Mouse (Mus musculus) embryonic stem cell, embryonic (primary cell): ENCODE results near the gene Pop5.

Source experiments
- CTCF ChIA-PET, 4 experiments: fragments of 300-600 bp in 2 of 4; fragments of 350-600 bp in 2 of 4; sonication (Branson Sonifier 250); formaldehyde crosslinking; loops; one replicate each; lab custom pipeline; 2022; ENCODE audit warnings: inconsistent platforms in 2 of 4; lab: Charles Lee
- POLR2A ChIA-PET, 4 experiments: fragments of 300-600 bp in 2 of 4; fragments of 350-600 bp in 2 of 4; sonication (Branson Sonifier 250); formaldehyde crosslinking; loops; one replicate each; lab custom pipeline; 2022; ENCODE audit warnings: antibody characterized with exemption in 4 of 4, inconsistent platforms in 1 of 4; lab: Charles Lee

The Pop5 gene

DNA sequence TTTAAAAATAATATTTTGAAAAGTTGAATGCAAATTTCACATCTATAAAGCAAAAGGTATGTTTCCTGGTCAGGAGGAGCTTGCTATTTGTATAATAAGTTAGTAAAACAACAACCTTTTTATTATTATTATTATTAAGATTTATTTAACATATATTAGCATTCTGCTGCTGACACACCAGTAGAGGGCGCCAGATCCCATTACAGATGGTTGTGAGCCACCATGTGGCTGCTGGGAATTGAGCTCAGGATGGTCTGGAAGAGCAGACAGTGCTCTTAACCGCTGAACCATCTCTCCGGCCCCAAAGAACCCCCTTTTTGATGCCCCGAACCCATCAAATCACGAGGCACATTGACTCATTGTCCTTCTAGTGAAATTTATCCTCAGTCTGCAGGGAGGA lies 28.4 kb upstream of the Pop5 start:
- ChIA-PET POLR2A (interaction anchor here in 3 of 4 experiments (0.6 to 7.7 kb wide), 29 partner anchors 9 to 284 kb away, joined by 3 to 70 read pairs (median 5); partner anchors contain the start of genes Cabp1 (in 3 of the 3), Rnf10 (in 2 of the 3) and Pop5 (in 1 of the 3)), CTCF (interaction anchor here (0.6 to 4.0 kb wide), 11 partner anchors 9 to 414 kb away, joined by 3 to 23 read pairs (median 6); partner anchors contain the start of gene Cabp1 (in 2 of the 4))

DNA sequence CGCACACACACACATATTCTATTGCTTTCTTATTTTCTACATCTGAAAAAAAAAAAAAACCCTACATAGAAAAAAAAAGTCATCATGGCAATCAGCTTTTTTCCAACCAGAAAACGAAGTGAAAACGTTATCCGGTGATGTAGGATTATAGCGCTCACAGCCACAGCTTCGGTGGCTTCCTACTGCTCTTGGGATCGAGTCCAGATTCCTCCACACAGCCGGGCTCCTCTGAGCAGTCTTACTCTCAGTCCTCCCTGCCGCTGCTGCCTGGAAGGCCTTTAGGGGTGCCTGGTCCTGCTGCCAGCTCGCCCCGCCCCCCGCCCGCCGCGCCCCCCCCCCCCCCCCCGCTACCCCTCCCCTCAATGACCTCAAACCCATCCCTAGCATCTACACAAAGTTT lies 27.7 kb upstream of the Pop5 start:
- ChIA-PET POLR2A (interaction anchor here (0.6 to 7.7 kb wide), 52 partner anchors 10 to 283 kb away, joined by 3 to 70 read pairs (median 5); partner anchors contain the start of genes Cabp1 (in 4 of the 4), Pop5 (in 2 of the 4), Rnf10 (in 2 of the 4) and Dynll1 (in 1 of the 4)), CTCF (interaction anchor here (0.5 to 4.0 kb wide), 32 partner anchors 9 to 1770 kb away, joined by 3 to 23 read pairs (median 4); partner anchors contain the start of genes Cabp1 (in 2 of the 4) and Tmem119 (in 1 of the 4))

GRCm38 (mm10) chr5:115208601-115209000 lies 27.0 kb upstream of the Pop5 start:
- ChIA-PET CTCF (interaction anchor here (0.5 to 4.0 kb wide), 19 partner anchors 8 to 730 kb away, joined by 3 to 23 read pairs (median 4); partner anchors contain the start of gene Cabp1 (in 2 of the 4)), POLR2A (interaction anchor here (0.6 to 7.7 kb wide), 50 partner anchors 10 to 1230 kb away, joined by 3 to 70 read pairs (median 4); partner anchors contain the start of genes Cabp1 (in 3 of the 4), Pop5 (in 2 of the 4), Dynll1 (in 1 of the 4) and Mlec (in 1 of the 4))

DNA sequence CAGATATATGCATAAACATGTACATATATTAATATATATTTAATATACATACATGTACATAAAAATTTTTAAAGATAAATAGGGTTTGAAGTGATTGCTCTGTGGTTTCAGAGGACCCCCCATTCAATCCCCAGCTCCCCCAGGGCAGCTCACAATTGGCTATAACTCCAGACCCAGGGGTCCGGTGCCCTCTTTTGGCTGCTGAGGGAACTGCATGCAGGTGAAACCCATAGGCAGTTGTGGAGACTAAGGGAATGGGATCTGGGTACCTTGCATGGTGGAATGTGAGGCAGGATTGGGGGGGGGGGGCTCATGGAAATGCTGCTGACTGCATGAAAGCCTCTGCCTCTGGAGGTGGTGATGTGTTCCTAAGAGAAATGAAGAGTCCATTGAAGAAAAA lies 25.3 kb upstream of the Pop5 start:
- CTCF ChIA-PET = interaction anchor here (0.5 to 4.0 kb wide), 54 partner anchors 9 to 1904 kb away, joined by 3 to 23 read pairs (median 4); partner anchors contain the start of genes Cabp1 (in 3 of the 4), Pop5 (in 2 of the 4) and Hnf1a (in 1 of the 4)
- POLR2A ChIA-PET = interaction anchor here (0.5 to 3.1 kb wide), 22 partner anchors 10 to 1898 kb away, joined by 3 to 15 read pairs (median 4); partner anchors contain the start of gene Rnf10 (in 1 of the 4)

- ChIA-PET POLR2A (interaction anchor here (0.6 to 2.8 kb wide), 13 partner anchors 9 to 234 kb away, joined by 3 to 16 read pairs (median 5); partner anchors contain the start of genes Cabp1 (in 1 of the 4) and Pop5 (in 1 of the 4)), CTCF (interaction anchor here in 2 of 4 experiments (0.7 to 2.0 kb wide), 4 partner anchors 9 to 31 kb away, joined by 3 to 5 read pairs (median 4); no protein-coding TSS in a partner anchor)
These were observed 23.2 kb upstream of the Pop5 start for GRCm38 (mm10) chr5:115212451-115212850.

GRCm38 (mm10) chr5:115212861-115213260 lies 22.8 kb upstream of the Pop5 start:
- POLR2A ChIA-PET = interaction anchor here (0.6 to 2.8 kb wide), 17 partner anchors 8 to 311 kb away, joined by 3 to 16 read pairs (median 4); partner anchors contain the start of genes Cabp1 (in 1 of the 4) and Pop5 (in 1 of the 4)
- CTCF ChIA-PET = interaction anchor here (0.5 to 2.0 kb wide), 10 partner anchors 9 to 1160 kb away, joined by 3 to 5 read pairs (median 3); no protein-coding TSS in a partner anchor

GRCm38 (mm10) chr5:115214864-115215263 lies 20.8 kb upstream of the Pop5 start:
- CTCF ChIA-PET = interaction anchor here in 2 of 4 experiments (0.7 to 1.4 kb wide), 4 partner anchors 20 to 236 kb away, joined by 3 to 9 read pairs (median 6); partner anchors contain the start of genes Cabp1 (in 1 of the 2) and Pop5 (in 1 of the 2)
- POLR2A ChIA-PET = interaction anchor here (0.5 to 1.7 kb wide), 8 partner anchors 10 to 216 kb away, joined by 3 to 5 read pairs (median 4); partner anchors contain the start of gene Pop5 (in 1 of the 4)

DNA sequence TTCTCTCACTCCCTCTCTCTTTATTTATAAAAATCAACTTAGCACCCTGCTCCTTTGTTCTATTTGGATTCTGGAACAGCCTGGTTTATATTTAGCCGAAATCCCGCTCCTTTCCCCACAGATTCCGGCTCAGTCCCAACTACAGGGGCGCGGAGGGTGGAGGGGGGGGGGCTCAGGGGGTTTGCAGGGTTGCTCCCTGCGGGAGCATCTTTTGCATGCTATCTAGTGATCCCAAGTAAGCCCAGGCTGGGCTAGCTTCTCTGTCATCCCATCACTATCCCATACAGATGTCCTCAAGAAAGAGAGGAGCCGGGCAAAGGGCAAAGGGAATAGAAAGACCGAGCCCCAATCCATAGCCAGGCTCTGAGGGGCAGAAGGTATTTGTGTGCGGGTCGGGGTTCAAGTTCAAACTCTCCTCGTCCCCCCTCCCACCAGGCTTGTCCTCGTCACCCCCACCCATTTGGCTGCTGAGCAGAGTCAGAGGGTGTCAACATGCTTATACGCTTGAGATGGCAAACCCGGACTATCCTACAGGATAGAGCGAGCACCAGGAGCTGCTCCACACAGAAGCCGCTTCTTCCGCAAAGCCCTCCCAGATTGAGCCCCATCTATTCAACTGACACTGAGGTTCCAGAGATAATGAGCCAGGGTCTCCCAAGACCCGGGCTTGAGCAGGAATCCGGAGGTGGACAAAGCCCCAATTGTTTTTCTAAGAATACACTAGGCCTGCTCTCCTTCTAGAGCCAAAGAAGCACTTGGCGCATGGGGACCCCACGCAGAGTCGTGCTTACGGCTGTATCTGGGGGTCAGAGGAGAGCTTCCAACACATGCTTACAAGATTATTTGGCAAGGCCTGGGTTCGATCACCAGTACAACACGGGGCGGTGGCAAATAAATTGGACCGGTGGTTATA lies 20.1 kb upstream of the Pop5 start:
- CTCF ChIA-PET = interaction anchor here in 2 of 4 experiments (0.7 to 1.4 kb wide), 4 partner anchors 20 to 237 kb away, joined by 3 to 9 read pairs (median 6); partner anchors contain the start of genes Cabp1 (in 1 of the 2) and Pop5 (in 1 of the 2)
- POLR2A ChIA-PET = interaction anchor here (0.6 to 1.7 kb wide), 14 partner anchors 11 to 274 kb away, joined by 3 to 5 read pairs (median 3); partner anchors contain the start of genes Mlec (in 1 of the 4) and Pop5 (in 1 of the 4)

DNA sequence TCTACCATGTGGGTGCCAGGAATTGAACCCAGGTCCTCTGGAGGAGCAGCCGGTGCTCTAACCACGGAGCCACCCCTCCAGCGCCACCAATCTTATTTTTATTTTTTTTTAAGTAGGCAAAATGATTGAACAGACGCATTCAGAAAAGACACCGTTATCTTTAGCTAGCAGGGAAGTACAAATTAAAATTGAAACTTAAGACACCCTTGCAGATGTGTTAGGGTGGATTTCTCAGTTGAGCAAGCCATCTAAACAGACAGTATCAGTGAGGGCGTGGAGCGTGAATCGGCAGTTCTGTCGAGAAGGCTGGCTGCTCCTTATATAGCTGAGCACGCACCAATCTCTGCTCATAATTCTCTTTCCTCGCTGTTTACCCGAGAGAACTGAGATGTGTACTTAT lies 17.6 kb upstream of the Pop5 start:
- ChIA-PET CTCF (interaction anchor here in 2 of 4 experiments (0.6 to 1.8 kb wide), 2 partner anchors 18 to 31 kb away, joined by 3 to 4 read pairs; partner anchors contain the start of gene Pop5 (in 1 of the 2)), POLR2A (interaction anchor here in 2 of 4 experiments (0.7 to 1.7 kb wide), 9 partner anchors 9 to 38 kb away, joined by 3 to 7 read pairs (median 4); no protein-coding TSS in a partner anchor)

DNA sequence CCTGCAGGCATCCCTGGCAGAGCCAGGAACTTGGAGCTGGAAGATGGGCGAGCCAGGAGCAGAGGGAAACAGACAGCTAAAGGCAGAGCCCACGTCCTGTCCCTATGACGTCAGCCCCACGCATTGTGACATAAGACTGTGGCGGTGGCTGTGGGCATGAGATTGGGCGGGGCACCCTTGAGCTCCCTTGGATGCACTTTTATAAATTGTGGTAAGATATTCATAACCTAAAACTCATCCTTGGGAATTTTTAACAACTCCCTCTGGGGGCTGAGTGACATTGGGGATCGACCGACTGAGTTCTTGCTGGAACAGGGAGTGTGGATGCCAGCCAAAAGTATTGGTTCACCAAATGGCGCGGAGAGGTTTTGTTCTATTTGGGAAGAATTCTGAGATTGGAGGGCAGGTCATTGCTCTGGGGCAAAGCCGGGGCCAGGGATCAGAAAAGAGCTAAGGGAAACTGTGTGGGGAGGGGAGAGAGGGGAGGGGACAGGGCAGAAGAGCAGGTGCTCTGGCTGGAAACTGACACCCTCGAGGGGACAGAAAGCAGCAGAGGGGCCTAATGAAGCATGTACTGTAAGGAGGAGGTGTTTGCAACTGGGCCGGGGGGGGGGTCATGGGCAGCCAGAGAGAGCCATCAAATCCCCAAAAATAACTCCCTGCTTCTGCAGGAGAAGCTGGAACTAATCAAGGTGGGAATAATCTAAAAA lies 14.6 kb upstream of the Pop5 start:
- ChIA-PET CTCF (interaction anchor here in 3 of 4 experiments (0.5 to 1.4 kb wide), 11 partner anchors 9 to 1923 kb away, joined by 3 to 6 read pairs (median 4); no protein-coding TSS in a partner anchor), POLR2A (interaction anchor here in 3 of 4 experiments (0.6 to 2.0 kb wide), 13 partner anchors 9 to 317 kb away, joined by 3 to 6 read pairs (median 3); partner anchors contain the start of genes Acads (in 1 of the 3) and Mlec (in 1 of the 3))

GRCm38 (mm10) chr5:115222485-115222884 lies 13.2 kb upstream of the Pop5 start:
- ChIA-PET CTCF (interaction anchor here in 2 of 4 experiments (0.7 to 1.4 kb wide), 3 partner anchors 10 to 57 kb away, joined by 3 to 12 read pairs (median 4); no protein-coding TSS in a partner anchor), POLR2A (interaction anchor here in 2 of 4 experiments (1.1 to 2.0 kb wide), 4 partner anchors 14 to 35 kb away, joined by 3 to 6 read pairs (median 5); no protein-coding TSS in a partner anchor)

DNA sequence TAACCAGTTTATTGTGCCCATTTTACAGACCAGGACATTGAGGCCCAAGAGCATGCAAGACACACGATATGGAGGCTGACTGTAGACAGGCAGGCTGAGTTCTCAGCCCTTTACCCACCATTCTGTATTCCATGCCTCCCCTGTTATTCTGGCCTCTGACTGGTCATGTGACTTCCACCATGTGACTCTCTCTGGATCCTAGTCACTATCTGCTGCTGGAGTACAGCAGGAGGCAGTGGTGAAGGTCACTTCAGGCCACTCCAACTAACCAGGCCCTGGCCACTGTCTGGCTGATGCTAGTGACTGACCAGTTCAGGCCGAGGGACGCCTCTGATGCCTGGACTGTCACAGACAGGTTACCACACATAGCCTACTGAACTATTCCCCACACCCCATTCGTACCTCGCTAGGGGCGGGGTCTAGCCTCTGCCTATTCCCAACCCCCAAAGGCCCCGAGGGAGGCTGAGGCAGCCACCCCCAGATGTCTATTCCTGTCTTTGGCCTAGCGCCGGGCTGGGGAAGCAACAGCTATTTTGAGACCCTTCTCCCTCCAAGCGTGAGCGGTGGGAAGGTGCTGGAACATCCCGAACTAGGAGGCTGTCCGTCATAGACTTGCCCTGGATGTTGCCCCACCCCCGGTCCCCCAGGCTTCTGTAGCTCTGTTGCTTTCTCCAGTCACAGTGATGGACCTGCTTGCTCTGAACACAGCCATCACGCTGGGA lies 4.6 kb upstream of the Pop5 start:
- ChIA-PET POLR2A (interaction anchor here in 3 of 4 experiments (0.5 to 4.4 kb wide), 54 partner anchors 10 to 604 kb away, joined by 3 to 35 read pairs (median 5); partner anchors contain the start of genes Cabp1 (in 2 of the 3), Mlec (in 2 of the 3), Rnf10 (in 2 of the 3) and Coq5 (in 1 of the 3)), CTCF (interaction anchor here in 3 of 4 experiments (0.6 to 3.2 kb wide), 18 partner anchors 10 to 251 kb away, joined by 3 to 16 read pairs (median 3); no protein-coding TSS in a partner anchor)

- POLR2A ChIA-PET = interaction anchor here in 3 of 4 experiments (0.5 to 4.4 kb wide), 61 partner anchors 9 to 605 kb away, joined by 3 to 35 read pairs (median 4); partner anchors contain the start of genes Mlec (in 2 of the 3), Rnf10 (in 2 of the 3), Cabp1 (in 1 of the 3) and Coq5 (in 1 of the 3)
These were observed 4.0 kb upstream of the Pop5 start for GRCm38 (mm10) chr5:115231552-115232120.

DNA sequence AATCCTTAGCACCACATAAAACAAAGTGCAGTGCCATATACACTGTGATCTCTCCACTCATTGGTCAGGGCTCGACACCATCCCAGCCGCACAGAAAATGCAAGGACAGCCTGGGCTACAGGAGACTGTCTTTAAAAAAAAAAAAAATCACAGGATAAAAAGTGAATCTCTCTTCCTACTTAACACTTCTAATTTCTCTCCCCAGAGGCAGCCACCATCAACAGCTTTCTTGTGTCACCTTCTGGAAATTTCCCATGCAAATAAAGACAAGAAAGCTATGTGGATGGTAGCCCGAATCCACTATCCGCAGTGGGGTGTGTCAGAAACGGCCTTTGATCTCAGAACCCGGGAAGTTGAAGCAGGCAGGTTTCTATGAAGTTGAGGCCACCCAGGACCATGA lies 3.1 kb upstream of the Pop5 start:
- ChIA-PET POLR2A (interaction anchor here in 3 of 4 experiments (0.6 to 4.4 kb wide), 56 partner anchors 8 to 442 kb away, joined by 3 to 35 read pairs (median 4); partner anchors contain the start of genes Cabp1 (in 2 of the 3), Dynll1 (in 1 of the 3), Hnf1a (in 1 of the 3) and Mlec (in 1 of the 3)), CTCF (interaction anchor here (0.5 to 3.2 kb wide), 24 partner anchors 12 to 1624 kb away, joined by 3 to 16 read pairs (median 3); partner anchors contain the start of gene Coq5 (in 1 of the 4))

More at GRCm38 (mm10) chr5:115231552-115232120, 4.0 kb upstream of the Pop5 start:
- CTCF ChIA-PET = interaction anchor here (0.6 to 3.2 kb wide), 22 partner anchors 11 to 1623 kb away, joined by 3 to 16 read pairs (median 3); no protein-coding TSS in a partner anchor
